Mouse (Mus musculus): ENCODE measurements around the gene Ikzf2. TPM values are rescaled to one million over a fixed set of nuclear protein-coding genes. Genes with fewer than 3 reads are reported as not detected.

Gene Ikzf2
- polyA plus RNA-seq, 1 experiment from 2014 or later: 4.3 TPM

- Histone ChIP-seq H3K9me3 (no peaks in the 10 kb centered on the region), H3K4me2 (replicated peaks) (no peak overlapping the region), H3K4me3 (no peak overlapping the region), H3K4me1 (no peaks in the 10 kb centered on the region), H3K9ac (no peak overlapping the region), H3K36me3 (no peaks in the 10 kb centered on the region), H3K27ac (no peak overlapping the region), H3K27me3 (no peaks in the 10 kb centered on the region)
- WGBS: 83% methylated on average over 5 of the region's 5 CpGs
- ATAC-seq (ENCODE audit: low FRiP score, low read depth): no peak
Measured at GRCm38 (mm10) chr1:69583932-69584659, 102.9 kb downstream of the Ikzf2 start.

GRCm38 (mm10) chr1:69578917-69579316, 108.1 kb downstream of the Ikzf2 start:
- ATAC-seq (ENCODE audit: low FRiP score, low read depth): no peak
- no peaks in the 10 kb centered on the region for H3K9me3 ChIP-seq
- H3K27me3 ChIP-seq: no peaks in the 10 kb centered on the region
- H3K4me3 ChIP-seq: no peak overlapping the region
- H3K4me1 ChIP-seq: no peaks in the 10 kb centered on the region
- no peak overlapping the region for H3K9ac ChIP-seq
- no peak overlapping the region for H3K4me2 ChIP-seq (replicated peaks)
- H3K27ac ChIP-seq: no peak overlapping the region
- WGBS: 92% methylated on average over 4 of the region's 4 CpGs
- no peaks in the 10 kb centered on the region for H3K36me3 ChIP-seq

- H3K9ac ChIP-seq: no peak overlapping the region
- H3K4me1 ChIP-seq: no peaks in the 10 kb centered on the region
- ATAC-seq (ENCODE audit: low FRiP score, low read depth): no peak
- no peak overlapping the region for H3K4me2 ChIP-seq (replicated peaks)
- no peaks in the 10 kb centered on the region for H3K27me3 ChIP-seq
- no peak overlapping the region for H3K4me3 ChIP-seq
- H3K27ac ChIP-seq: no peak overlapping the region
- H3K9me3 ChIP-seq: no peaks in the 10 kb centered on the region
- no peaks in the 10 kb centered on the region for H3K36me3 ChIP-seq
- 83% methylated on average over 5 of the region's 5 CpGs for WGBS
Measured at GRCm38 (mm10) chr1:69559443-69560090, 127.5 kb downstream of the Ikzf2 start.

- WGBS: 83% methylated on average over 5 of the region's 5 CpGs
- H3K27me3 ChIP-seq: no peaks in the 10 kb centered on the region
Measured at GRCm38 (mm10) chr1:69555636-69556151, 131.4 kb downstream of the Ikzf2 start.

GRCm38 (mm10) chr1:69549987-69550386, 137.1 kb downstream of the Ikzf2 start:
- H3K4me3 ChIP-seq: no peak overlapping the region
- no peak overlapping the region for H3K4me2 ChIP-seq (replicated peaks)
- no peaks in the 10 kb centered on the region for H3K27me3 ChIP-seq
- no peak for ATAC-seq (ENCODE audit: low FRiP score, low read depth)
- H3K9ac ChIP-seq: no peak overlapping the region
- H3K4me1 ChIP-seq: no peaks in the 10 kb centered on the region
- no peak overlapping the region for H3K27ac ChIP-seq
- H3K36me3 ChIP-seq: no peaks in the 10 kb centered on the region
- no peaks in the 10 kb centered on the region for H3K9me3 ChIP-seq
- 88% methylated on average over 4 of the region's 4 CpGs for WGBS

More at GRCm38 (mm10) chr1:69555636-69556151, 131.4 kb downstream of the Ikzf2 start:
- Histone ChIP-seq H3K27ac (no peak overlapping the region), H3K36me3 (no peaks in the 10 kb centered on the region), H3K9me3 (no peaks in the 10 kb centered on the region), H3K9ac (no peak overlapping the region), H3K4me2 (replicated peaks) (no peak overlapping the region), H3K4me1 (no peaks in the 10 kb centered on the region), H3K4me3 (no peak overlapping the region)
- no peak for ATAC-seq (ENCODE audit: low FRiP score, low read depth)

GRCm38 (mm10) chr1:69545885-69546253, 141.2 kb downstream of the Ikzf2 start:
- Histone ChIP-seq H3K4me1 (no peaks in the 10 kb centered on the region), H3K36me3 (no peaks in the 10 kb centered on the region), H3K27me3 (no peaks in the 10 kb centered on the region), H3K27ac (no peak overlapping the region), H3K9ac (no peak overlapping the region), H3K4me2 (replicated peaks) (no peak overlapping the region), H3K9me3 (no peaks in the 10 kb centered on the region), H3K4me3 (no peak overlapping the region)
- 85% methylated on average over 1 of the region's 1 CpGs for WGBS
- ATAC-seq (ENCODE audit: low FRiP score, low read depth): no peak

GRCm38 (mm10) chr1:69545217-69545884, 141.7 kb downstream of the Ikzf2 start:
- no peak overlapping the region for H3K4me2 ChIP-seq (replicated peaks)
- no peak overlapping the region for H3K27ac ChIP-seq
- H3K9ac ChIP-seq: no peak overlapping the region
- H3K4me1 ChIP-seq: no peaks in the 10 kb centered on the region
- H3K9me3 ChIP-seq: no peaks in the 10 kb centered on the region
- ATAC-seq (ENCODE audit: low FRiP score, low read depth): no peak
- H3K36me3 ChIP-seq: no peaks in the 10 kb centered on the region
- no peak overlapping the region for H3K4me3 ChIP-seq
- no peaks in the 10 kb centered on the region for H3K27me3 ChIP-seq
- 88% methylated on average over 8 of the region's 8 CpGs for WGBS

GRCm38 (mm10) chr1:69543774-69544597, 143.1 kb downstream of the Ikzf2 start:
- Histone ChIP-seq H3K27me3 (no peaks in the 10 kb centered on the region), H3K27ac (no peak overlapping the region), H3K36me3 (no peaks in the 10 kb centered on the region), H3K4me3 (no peak overlapping the region), H3K9ac (no peak overlapping the region), H3K4me2 (replicated peaks) (no peak overlapping the region), H3K4me1 (no peaks in the 10 kb centered on the region), H3K9me3 (no peaks in the 10 kb centered on the region)
- WGBS: 85% methylated on average over 6 of the region's 6 CpGs
- no peak for ATAC-seq (ENCODE audit: low FRiP score, low read depth)

- Histone ChIP-seq H3K4me2 (replicated peaks) (no peak overlapping the region), H3K9ac (no peak overlapping the region), H3K27ac (no peak overlapping the region), H3K27me3 (no peaks in the 10 kb centered on the region), H3K9me3 (no peaks in the 10 kb centered on the region), H3K36me3 (no peaks in the 10 kb centered on the region), H3K4me3 (no peak overlapping the region), H3K4me1 (peaks cover 1% of the 10 kb centered on the region)
- WGBS: 67% methylated on average over 3 of the region's 3 CpGs
- no peak for ATAC-seq (ENCODE audit: low FRiP score, low read depth)
Measured at GRCm38 (mm10) chr1:69542546-69542945, 144.5 kb downstream of the Ikzf2 start.

- H3K4me2 ChIP-seq (replicated peaks): no peak overlapping the region
- H3K4me3 ChIP-seq: no peak overlapping the region
- no peak overlapping the region for H3K27ac ChIP-seq
- no peak overlapping the region for H3K9ac ChIP-seq
- H3K9me3 ChIP-seq: no peaks in the 10 kb centered on the region
- H3K27me3 ChIP-seq: 0 out of 2 replicates have a peak, but pooled peaks cover 2% of the 10 kb centered on the region
- H3K36me3 ChIP-seq: no peaks in the 10 kb centered on the region
- ATAC-seq (ENCODE audit: low FRiP score, low read depth): no peak
- H3K4me1 ChIP-seq: peaks cover 4% of the 10 kb centered on the region
- 64% methylated on average over 7 of the region's 7 CpGs for WGBS
Measured at GRCm38 (mm10) chr1:69538663-69539062, 148.4 kb downstream of the Ikzf2 start.

- ATAC-seq (ENCODE audit: low FRiP score, low read depth): no peak
- Histone ChIP-seq H3K4me2 (replicated peaks) (no peak overlapping the region), H3K36me3 (no peaks in the 10 kb centered on the region), H3K4me3 (no peak overlapping the region), H3K4me1 (peaks cover 4% of the 10 kb centered on the region), H3K27me3 (0 out of 2 replicates have a peak, but pooled peaks cover 2% of the 10 kb centered on the region), H3K9me3 (no peaks in the 10 kb centered on the region), H3K27ac (no peak overlapping the region), H3K9ac (no peak overlapping the region)
- WGBS: 33% methylated on average over 3 of the region's 3 CpGs
Measured at GRCm38 (mm10) chr1:69537619-69538018, 149.4 kb downstream of the Ikzf2 start.

Measured in limb, embryonic 13.5 days (tissue).